Mouse (Mus musculus) lung, postnatal 10 days (tissue): ENCODE measurements around the gene Atp11c.

Experiments
- DNase-seq: peaks from one replicate; pipeline ENCODE4 v3.0.0; 2021

The Atp11c gene

GRCm38 (mm10) chrX:60381711-60382110 is 210.8 kb downstream of the Atp11c start:
- DNase-seq, result no peak

- DNase-seq, result no peak
Measured at GRCm38 (mm10) chrX:60380386-60380785, 212.1 kb downstream of the Atp11c start.

- DNase-seq, result no peak
Measured at GRCm38 (mm10) chrX:60348741-60349140, 243.8 kb downstream of the Atp11c start.

DNA sequence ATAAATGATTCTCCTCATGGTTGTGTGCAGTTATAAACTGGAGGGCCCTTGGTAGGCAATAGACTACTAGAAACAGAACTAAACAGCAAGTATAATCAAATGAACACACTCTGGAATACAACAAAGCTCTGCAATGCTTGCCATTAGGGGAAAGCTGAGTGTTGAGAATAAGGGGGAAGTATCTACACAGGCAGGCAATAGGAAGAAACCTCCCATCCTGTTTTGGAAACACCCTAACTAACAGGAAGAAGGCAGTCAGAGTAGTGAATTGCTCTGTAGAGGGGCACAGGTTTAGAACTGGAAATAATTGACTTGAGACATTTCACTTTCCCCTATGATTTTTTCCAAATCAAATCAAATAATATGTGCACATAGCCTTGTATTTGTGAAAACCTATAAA is 247.1 kb downstream of the Atp11c start:
- DNase-seq, result peak; percentile 1

DNA sequence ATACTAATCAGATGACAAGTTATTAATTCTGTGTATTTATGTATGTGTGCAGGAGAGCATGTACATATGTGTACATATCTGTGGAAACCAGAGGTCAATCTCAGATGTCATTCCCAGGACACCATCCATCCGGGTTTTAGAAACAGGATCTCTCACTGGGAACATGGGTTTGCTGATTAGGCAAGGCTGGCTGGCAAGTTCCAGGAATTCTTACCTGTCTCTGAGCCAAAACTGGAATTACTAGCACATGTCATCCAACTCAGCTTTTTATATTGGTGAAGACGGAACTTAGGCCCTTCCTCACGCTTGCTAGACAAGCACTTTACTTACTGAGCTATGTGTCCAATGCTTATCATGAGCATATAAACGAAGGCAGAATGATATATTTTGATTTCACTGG is 247.5 kb downstream of the Atp11c start:
- DNase-seq, result no peak

GRCm38 (mm10) chrX:60329735-60330134 is 262.8 kb downstream of the Atp11c start:
- no peak for DNase-seq

DNA sequence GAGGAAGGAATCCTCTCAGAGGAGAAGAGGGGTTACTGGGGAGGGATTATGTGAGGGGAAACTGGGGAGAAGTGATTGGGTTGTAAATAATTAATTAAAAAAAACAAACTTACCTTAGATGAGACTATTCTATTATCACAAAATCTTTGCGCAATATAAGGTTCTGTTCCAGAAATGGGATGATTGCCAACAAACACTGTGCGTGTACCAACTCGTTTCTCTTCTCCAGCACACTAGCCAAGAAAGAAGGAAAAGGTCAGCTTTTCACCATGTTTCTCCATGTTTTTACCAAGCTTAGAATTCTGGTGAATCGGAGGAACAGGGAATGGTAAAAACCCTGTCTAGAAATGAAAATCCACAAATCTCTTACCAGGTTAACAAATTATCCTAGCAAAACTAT is 271.2 kb downstream of the Atp11c start:
- DNase-seq, result no peak

DNA sequence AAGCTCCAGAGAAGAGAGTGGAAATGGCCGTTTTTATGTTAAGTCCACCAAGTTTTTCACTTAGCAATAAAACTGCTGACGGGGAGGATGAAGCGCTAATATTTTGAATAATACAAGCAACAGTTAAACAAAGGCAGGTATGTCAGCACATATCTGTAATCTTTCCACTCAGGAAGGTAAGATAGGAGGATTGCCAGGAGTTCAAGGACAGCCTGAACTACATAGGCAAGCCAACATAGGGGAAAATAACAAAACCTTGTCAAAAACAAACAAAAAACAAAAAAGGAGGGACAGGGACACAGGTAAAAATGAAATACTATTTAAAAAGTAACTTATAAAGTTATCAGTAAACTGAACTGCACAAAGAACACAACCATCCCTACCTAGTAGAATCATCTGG is 274.8 kb downstream of the Atp11c start:
- DNase-seq, result no peak

DNA sequence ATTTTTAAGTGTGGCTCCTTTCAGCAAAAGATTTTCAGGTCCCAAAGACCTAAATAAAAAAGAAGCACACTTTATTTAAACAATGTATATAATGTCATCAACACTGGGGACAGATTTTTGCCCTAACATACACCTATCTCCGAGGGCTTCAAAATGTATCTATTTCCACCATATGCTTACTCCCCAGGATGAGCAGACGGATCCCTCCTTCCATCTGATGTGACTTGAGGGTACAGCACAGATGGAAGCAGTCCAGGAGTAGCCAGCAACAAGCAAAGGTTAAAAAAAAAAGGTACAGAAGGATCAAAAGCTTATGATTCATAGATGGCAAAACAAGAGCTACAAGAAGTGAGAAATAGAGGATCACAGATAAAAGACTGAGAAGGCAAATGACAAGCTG is 300.2 kb downstream of the Atp11c start:
- DNase-seq, result no peak

GRCm38 (mm10) chrX:60255346-60255745 is 337.2 kb downstream of the Atp11c start:
- no peak for DNase-seq

DNA sequence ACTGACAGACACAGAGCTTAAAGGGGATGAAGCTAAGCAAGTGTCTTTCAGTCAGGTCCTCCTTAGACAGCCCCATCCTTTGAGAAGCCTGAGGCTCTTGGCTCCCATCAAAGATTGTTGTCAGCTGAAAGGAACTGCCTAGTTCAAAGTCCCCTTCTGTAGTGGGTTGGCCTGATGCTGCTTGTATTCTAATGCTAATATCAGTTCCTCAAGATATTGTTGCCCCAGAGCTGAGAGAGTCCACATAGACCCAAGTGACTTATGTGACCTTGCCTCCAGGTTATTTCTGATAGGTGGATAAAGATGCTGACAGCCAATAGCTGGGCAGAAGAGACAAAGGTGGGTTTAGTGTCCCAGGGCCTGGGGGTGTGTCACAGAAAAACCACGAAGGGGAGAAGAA is 404.8 kb downstream of the Atp11c start:
- DNase-seq, result no peak

- no peak for DNase-seq
Measured at GRCm38 (mm10) chrX:60182611-60183010, 409.9 kb downstream of the Atp11c start.

- DNase-seq, result peak; percentile 1
Measured at GRCm38 (mm10) chrX:60178744-60179458, 413.6 kb downstream of the Atp11c start, which contains the start of gene Mcf2. Mcf2 (minus strand) TSS chrX:60179089.

- DNase-seq, result no peak
Measured at GRCm38 (mm10) chrX:60178025-60178743, 414.3 kb downstream of the Atp11c start.
